Mouse (Mus musculus): Measurements from ENCODE around the gene Col4a6.

The Col4a6 gene

DNA sequence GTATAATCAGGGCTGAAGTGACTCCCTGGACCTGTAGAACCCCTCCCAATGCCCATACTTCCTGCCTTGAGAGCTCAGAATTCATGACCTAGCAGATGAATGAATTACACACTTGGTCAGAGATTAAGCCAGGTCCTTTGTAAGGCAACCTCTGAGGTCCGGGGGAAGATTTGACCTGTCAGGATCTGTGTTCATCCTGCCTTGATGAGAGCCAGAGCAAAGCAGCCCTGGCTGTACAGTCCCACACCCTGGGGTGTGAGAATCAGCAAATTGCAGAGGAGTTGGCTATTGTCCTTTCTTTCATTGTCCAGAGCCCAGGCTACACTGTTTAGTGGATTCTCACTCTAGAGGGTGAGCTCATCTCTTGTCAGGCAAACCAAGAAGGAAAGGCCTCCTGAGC lies 207.9 kb downstream of the Col4a6 start:
- no peak for DNase-seq (ENCODE audit: low spot score in 2 of 2)

DNA sequence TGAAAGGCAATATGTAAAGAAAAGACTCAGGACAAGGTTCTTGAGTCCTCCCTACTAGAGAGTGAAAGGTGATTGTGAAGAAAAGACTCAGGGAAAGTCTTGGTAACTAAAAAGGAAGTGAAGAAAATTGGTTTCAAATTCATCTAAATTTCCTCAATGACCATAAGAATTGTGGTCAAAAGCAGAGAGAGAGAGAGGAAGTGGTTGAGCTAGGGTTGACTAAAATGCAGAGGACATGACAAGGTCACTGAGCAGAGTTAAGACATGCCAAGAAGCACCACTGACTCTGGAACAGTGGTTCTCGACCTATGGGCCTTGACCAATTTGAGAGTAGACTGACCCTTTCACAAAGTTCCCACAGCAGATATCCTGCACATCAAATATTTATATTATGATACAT lies 224.2 kb downstream of the Col4a6 start:
- DNase-seq (ENCODE audit: low spot score in 2 of 2) = no peak

DNA sequence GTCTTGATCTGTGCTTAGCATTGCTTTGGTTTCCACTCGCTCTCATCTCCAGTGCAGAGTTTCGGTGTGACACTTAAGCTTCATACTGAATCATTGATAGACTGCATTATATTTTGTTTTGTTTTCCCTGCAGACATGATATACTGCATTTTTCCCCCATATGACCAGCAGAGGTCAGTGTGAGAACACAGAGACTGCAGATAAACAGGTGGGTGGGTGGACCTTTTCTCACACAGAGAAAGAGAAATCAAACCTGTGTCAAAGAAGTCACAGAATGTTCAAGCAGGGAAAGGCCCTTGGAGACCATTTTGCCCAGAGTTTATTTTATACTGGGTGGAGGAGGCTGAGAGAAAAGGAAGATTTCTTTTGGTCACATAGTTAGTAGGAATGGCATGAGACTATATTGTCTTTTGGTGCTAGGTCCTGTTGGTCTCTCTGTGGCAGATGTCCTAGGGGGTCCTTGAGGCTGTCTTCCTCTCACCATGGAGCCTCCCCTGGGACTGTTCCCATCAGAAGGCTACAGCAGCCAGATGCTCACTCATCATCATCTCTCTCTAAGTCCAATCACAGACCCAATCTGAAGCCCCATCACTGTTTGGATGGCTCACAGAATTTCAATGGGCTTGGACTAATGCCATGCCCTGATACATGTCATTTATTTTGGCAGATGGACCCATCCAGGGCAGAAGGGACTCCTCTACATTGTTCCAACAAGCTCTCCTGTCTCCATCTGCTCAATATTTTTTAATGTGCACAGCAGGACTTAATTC lies 237.1 kb downstream of the Col4a6 start:
- DNase-seq (ENCODE audit: low spot score in 2 of 2) = no peak

DNA sequence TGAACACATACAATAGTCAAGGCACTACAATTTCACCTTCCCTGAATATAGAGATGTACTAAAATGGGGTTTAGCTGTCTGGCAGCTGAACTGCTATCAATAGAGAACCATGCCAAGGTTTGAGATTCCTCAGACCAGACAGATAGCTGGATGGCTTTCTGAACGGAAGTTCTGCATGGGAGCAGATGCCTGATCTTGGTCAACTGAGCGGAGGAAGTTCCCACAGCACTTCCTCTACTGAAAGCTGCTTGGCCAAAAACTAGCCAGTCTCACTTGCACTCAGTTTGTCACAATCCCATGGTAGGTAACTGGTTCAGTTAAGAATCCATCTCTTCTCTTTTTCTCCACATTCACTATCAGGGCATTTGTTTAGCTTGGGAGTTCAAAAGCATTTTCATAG lies 245.7 kb downstream of the Col4a6 start:
- no peak for DNase-seq (ENCODE audit: low spot score in 2 of 2)

DNA sequence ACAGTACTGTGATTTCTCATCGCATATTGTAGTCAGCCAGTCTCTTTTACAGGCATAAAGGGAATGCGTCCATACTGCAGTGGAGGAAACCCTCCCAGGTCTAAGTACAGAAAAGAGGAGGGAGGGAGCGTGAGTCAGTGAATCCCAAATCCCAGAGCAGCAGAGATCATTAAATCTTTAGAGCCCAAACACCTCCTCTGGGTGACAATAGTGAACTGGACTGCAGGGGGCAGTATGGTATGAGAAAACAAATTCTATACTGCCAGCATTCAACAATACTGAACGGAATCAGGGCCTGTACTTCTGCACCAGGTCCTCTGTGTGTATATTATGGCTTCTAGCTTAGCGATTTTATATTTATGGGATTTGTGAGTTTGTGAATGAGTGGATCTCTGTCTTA lies 261.1 kb downstream of the Col4a6 start:
- peak; percentile 15 to 27 for DNase-seq (ENCODE audit: low spot score in 2 of 2)

DNA sequence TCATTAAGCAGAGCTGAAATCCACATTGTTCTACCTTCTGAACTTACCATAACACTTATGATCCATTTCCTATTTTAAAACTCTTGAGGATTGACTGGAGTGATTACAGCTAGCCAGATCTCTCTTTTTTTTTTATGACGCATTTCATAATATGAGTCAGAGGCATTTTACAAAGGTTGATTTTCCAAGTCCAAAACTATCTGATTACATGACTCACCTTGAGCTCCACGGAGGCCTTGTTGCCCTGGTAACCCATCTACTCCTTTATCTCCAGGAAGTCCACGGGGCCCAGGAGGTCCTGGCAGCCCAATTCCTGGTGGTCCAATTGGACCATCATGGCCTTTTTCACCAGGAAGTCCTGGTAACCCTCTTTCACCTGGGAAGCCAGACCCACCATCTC lies 274.9 kb downstream of the Col4a6 start:
- no peak for DNase-seq (ENCODE audit: low spot score in 2 of 2)

DNA sequence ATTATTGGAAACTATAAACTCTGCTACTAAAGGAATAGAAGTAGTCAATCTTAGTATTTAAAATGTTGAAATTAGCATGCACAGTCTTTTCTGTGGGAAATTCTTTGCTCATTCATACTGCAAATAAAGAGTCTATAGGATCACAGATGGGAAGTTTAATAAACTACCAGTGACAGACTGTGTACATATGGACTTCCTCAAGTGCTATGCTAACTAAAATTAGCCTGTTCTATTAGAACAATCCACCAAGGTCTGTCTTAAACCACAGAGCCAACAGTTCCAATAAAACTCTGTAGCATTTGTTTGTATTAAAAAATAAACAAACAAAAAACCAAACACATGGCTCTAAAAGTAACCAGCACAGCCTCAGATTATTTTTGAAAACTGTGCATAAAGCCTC lies 278.8 kb downstream of the Col4a6 start:
- no peak for DNase-seq (ENCODE audit: low spot score in 2 of 2)

DNA sequence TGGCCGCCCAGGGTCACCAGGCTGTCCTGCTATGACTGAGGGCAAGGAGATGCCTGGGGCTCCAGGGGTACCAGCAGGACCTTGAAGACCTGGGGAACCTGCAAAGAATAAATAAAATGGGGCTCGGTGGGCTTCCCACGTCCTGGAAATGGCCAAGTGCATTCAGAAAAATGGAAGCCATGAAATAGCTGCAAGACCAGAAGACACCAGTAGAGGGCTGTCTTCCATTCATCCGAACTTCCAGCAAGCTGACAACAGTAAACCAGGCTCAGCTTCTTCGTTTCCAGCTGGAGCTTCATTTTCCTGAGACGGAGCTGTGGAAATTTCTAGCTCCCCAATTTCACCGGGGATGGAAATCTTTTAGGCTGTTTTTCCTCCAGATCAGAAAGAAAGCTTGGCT lies 298.5 kb downstream of the Col4a6 start:
- peak in 1 of 2 experiments; percentile 2 for DNase-seq (ENCODE audit: low spot score in 2 of 2)

DNA sequence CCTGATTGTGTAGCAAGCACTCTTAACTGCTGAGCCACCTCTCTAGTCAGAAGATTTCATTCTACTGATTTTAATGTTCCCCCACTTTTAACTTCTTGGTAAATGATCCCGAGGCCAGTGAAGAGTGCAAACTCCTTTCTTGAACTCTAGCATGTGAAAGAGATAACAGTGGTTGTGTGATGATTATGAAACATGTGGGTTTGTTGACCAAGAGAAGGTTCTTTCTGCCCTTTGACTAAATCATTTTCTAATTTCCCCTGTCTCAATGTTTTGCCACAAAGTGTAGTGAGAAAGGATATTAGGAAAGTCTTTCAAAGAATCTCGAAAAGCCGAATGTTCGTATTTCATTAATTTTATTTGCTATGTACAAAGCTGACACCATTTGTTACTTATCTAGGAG lies 308.8 kb downstream of the Col4a6 start:
- DNase-seq (ENCODE audit: low spot score in 2 of 2) = no peak

DNA sequence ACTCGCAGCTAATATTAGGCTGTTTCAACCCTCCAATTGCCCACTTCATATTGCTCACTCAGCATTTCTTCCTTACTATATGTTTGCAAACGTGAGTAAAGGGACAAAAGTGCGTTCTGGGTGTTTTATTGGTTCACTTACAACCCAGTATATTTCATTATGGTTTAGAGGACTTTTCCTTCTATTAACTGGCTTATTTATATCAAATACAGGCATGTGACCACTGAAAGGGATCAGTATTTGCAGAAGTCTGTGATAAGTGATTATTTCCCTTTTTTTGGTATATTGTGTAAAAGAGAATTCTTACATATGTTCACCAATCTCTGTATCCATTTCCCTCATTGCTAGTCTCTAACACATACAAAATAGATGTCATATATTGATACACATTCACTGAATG lies 313.5 kb downstream of the Col4a6 start:
- no peak for DNase-seq (ENCODE audit: low spot score in 2 of 2)

DNA sequence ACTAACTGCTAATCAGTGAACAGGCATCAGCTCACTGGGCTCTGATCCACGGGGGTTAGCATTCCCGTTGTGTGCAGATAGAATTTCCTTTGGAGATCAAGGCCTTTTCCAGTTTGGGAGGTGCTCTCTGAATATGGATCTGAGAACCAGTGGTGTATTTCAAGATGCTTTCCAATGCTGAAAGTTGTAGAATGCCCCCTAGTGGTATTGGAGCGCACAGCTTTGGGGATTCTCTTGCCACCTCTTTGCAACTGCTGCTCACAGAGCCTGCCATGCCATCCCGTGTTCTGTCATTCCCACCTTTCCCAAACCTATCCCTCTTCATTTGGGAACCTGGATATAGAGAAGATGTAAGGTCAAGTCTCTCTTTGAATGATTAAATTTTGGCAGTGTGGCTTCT lies 315.7 kb downstream of the Col4a6 start:
- DNase-seq (ENCODE audit: low spot score in 2 of 2) = no peak

DNA sequence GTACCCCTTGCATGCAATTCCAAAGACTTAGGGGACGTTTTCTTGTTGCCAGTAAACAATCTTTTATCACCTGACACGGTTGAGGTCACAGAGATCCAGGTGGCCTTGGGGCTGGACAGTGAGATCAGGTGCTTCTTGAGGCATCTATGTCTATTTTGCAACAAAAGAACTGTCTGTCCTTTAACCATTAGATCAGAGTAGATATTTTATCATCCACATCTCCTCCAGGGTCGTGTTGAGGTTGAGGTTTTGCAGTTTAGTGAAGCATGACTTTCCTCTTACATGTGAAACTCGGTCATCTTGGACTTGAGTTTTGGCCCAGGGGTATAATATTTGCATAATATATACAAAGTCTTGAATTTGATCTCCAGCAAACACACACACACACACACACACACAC lies 316.2 kb downstream of the Col4a6 start:
- DNase-seq (ENCODE audit: low spot score in 2 of 2) = no peak

DNA sequence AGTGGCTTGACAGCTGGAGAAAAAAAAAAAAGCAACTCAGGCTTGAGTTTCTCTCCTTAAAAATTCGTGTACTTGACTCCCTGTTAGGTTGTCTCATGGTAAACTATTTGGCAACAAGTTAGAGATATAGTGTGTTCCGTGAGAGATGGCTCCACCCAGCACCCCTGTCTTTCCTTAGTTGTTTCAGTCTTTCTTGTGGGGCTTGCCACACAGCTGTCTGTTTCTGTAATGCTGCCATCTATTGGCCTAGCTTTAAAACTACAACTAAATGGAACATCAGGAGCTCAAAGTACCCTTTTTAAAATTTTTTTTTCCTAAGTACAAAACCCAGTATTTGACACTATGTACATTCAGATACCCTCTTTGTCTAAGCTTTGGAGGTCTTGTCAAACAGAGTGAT lies 317.2 kb downstream of the Col4a6 start:
- DNase-seq (ENCODE audit: low spot score in 2 of 2) = no peak

DNA sequence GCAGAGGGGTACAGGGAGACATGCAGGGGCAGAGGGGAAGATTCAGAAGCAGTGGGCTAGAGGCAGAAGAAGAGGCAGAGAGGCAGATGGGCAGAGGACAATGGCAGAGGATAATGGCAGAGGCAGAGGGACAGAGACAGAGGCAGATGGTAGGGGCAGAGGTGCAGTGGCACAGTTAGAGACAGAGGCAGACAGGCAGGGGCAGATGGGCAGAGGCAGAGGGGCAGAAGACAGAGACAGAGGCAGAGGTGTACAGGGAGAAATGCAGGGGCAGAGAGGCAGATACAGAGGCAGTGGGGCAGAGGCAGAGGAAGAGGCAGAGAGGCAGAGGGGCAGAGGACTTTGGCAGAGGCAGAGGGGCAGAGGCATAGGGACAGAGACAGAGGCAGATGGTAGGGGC lies 322.7 kb downstream of the Col4a6 start:
- DNase-seq (ENCODE audit: low spot score in 2 of 2) = no peak

DNA sequence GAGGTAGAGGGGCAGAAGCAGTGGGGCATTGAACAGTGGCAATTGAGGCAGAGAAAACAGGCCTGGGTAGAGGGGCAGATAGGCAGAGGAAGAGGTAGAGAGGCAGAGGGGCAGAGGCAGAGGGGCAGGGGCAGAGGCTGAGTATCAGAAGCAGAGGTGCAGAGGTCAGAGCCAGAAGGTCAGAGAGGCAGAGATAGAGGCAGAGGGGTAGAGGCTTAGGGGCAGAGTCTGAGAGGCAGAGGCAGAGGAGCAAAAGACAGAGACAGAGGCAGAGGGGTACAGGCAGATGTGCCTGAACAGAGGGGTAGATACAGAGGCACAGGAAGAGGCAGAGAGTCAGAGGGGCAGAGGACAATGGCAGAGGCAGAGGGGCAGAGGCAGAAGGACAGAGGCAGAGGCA lies 323.6 kb downstream of the Col4a6 start:
- no peak for DNase-seq (ENCODE audit: low spot score in 2 of 2)

DNA sequence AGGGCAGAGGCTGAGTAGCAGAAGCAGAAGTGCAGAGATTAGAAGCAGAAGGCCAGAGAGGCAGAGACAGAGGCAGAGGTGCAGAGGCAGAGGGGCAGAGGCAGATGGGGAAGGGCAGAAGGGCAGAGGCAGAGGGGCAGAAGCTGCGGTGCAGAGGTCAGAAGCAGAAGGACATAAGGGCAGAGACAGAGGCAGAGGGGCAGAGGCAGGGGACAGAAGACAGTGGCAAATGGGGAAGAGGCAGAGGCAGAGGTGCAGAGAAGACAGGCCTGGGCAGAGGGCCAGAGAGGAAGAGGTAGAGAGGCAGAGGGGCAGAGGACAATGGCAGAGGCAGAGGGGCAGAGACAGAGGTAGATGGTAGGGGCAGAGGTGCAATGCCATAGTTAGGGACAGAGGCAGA lies 324.2 kb downstream of the Col4a6 start:
- DNase-seq (ENCODE audit: low spot score in 2 of 2) = no peak

Measured in urinary bladder, postnatal 36 days (tissue).